Mouse (Mus musculus) 416B (cell line): Measurements from ENCODE around the gene Gatd1.

ENCODE experiments used
- DNase-seq: peaks from one replicate; pipeline ENCODE4 v3.0.0; 2011; ENCODE audit warnings: low read depth

Gene Gatd1

DNA sequence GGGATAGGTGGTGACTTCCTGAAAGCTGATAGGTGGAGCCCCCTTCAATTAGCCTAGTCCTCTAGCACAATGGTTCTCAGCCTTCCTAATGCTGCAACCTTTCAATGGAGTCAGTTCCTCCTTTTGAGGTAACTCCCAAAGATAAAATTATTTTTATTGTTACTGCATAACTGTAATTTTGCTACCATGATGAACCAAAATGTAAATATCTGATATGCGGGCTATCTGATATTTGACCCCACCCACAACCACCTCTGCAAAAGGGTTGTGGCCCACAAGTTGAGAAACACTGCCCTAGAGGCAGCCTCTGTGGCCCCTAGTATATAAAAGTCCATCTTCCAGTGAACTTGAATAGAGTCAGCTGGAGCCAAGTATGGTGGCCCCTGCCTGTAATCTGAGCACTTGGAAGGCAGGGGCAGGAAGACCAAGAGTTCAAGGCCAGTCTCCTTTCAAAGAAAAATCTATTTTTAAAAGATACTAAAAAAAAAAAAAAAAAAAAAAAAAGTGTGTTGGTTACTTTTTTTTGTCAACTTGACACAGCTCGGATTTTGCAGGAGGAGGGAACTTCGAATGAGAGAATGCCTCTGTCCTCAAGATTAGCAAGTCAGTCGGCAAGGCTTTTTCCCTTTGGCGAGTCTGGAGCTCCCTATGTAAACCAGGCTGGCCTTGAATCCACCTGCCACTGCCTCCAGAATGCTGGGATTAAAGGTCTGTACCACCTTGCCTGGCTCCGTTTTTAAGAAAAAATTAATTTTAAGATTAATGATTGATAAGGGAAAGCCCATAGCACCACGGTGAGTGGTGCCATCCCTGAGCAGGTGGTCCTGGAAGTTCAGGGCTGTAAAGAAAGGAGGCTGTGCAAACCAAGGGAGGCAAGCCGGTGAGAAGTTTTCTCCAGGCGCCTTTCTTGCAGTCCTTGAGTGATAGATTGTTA lies 23.3 kb downstream of the Gatd1 start:
- peak; percentile 54 for DNase-seq

DNA sequence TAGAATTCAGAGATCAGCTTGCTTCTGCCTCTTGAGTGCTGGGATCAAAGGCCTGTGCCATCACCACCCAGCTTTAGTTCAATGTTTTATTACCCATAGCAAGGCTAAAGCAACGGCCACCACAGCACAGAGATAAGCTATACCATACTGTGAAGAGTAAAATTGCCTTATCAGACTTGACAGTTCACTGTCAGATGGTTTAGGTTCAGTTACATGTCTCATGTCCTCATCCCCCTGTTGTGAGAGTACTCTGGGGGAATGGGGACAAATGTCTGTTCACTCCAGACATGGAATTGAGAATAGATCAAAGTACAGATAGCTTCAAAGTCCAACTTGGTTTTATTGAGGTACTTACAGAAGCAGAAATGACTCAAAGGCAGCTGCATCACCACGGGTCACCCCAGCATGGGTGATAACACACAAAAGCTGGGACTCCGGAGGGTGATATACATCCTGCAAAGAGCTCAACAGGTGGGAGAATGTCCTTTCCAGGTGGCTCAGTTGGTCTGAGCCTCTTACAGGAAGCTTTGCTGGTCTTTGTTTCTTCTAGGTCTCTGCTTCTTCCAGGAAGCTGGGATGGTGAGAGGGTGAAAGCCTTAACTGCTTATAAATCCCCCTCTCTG lies 25.3 kb downstream of the Gatd1 start:
- no peak for DNase-seq

DNA sequence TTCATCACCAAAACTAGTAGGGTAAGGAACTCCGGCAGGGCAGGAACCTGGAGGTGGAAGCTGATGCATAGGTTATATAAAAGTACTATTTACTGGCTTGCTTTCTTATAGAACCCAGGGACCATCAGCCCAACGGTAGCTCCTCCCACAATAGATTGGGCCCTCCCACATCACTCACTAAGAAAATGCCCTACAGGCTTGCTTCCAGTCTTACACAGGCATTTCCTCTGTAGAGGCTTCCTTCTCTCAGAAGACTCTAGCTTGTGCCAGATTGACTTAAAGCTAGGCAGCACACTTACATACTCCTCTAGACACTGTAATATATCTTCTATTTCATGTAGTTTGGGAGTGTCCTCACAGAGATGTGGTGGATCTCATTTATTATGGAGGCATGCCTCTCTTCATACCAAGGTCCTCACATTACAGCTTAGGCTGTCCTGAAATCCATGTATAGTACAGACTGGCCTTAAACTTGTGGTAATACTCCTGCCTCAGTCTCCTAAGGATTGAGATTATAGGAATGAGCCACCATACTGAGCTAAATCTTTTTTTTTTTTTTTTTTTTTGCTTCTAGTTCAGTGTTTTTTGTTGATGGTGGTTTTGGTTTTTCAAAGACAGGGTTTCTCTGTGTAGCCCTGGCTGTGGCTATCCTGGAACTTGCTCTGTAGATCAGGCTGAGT lies 26.0 kb downstream of the Gatd1 start:
- DNase-seq, result peak; percentile 45

DNA sequence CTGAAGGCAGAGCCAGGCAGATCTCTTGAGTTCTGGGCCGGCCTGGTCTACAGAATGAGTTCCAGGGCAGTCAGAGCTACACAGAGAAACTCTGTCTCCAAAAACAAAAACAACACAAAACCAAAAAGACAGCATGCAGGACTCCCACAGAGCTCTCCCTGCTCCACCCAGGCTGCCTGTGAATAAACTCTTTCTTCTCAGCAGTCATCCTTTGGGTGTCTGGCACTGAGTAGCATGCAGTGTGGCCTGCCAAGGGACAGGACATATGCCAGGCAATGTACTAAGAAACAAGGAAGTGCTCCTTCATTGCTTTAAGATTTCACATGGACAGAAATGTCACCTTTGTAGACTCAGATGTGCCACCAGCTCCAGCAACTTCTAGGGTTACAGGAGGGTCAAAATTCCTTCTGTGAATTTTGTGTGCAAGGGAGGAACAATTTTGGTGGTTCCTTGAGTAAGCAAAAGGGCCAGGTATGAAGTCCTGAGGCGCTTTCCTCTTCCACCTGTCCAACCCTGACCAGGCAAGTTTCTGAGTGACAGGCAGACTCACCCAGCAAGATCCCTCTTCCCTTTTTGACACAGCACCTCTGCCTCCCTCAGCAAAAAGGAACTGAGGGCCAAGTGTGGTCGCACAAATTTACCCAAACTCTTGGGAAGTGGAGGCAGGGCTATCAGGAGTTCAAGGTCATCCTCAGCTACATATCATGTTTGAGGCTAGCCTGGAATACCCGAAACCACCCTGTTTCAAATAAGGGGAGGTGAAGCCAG lies 32.7 kb downstream of the Gatd1 start:
- peak; percentile 48 for DNase-seq

DNA sequence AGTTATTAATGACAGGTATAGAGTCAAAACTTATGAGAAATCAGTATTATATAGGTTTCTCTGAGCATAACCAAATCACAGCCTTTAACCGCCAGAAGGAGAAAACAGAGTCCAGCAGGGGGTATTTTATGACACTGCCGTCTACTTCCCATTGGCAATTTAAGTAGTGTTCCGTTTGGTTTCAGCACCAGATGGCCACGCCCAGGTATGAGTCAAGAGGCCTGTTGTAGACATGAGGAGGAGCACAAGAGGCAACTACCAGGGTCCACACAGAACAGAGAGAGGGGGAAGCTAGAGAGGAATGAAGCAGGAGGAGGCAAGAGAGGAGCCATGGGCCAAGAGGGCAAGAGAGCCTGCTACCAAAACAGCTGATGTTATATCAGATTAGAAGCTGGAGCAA lies 34.4 kb downstream of the Gatd1 start:
- peak; percentile 94 for DNase-seq

DNA sequence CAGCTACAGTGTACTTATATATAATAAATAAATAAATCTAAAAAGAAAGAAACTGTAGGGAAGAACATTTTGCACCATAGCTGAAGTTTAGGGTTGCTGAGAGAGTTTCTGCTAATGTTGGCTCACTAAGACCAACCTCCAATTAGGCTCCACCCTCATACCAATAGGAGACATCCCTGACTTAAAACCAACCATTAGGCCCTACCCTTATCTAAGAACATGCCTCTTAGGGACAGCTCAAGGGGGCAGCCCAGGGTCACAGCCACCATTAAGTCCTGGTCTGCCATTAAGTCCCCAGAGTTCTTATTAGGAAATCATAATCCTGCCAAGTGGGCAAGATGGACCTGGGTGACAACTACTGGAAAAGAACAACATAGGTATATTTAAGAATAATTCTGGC lies 39.5 kb downstream of the Gatd1 start:
- DNase-seq, result no peak

DNA sequence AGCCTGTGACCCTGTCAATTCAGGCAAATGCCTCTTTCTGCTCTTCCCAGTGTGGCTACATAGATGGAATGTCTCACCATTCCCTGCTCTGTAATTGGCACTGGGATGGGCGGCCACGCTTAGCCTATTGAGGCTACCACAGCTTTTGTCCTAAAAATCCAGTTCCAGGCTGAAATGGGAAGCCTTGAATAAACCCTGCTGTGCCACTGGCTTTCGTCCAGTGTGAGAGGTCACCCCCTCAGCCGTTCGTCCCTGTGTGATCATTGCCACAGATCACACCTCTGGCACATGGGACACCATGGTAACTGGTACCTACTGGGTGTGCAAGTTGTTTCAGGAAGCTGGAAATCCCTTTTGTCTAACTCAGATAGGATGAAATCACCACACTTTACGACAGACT lies 40.3 kb downstream of the Gatd1 start:
- DNase-seq, result no peak

DNA sequence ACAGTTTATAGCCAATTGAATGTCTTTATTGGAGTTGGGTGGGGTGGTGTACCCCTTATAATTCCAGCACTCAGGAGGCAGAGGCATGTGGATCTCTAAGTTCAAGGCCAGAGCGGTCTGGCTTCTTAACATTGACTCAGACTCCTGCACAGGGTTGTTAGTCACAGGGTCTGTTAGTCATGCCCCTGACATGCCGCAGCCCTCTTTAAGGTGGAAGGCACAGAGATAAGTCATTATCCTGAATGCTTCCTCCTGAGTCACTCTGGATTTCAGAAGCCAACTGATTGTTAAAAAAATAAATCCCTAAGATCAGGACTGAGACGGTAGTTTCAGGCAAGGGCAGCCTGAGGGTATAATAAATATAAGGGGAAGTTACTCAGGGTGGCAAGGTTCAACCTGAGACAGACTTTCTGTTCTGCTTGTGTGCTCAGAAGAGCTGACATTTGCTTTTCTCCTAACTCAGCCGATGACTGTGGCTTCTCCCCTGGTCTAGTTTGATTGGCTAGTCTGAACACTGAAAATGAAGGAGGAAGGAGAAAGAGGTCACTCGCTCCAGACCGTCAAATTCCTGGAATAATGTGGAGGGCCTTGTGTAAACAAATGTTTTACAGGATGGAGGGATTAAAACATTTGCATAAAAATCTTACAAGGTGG lies 41.9 kb downstream of the Gatd1 start:
- DNase-seq, result peak; percentile 92

DNA sequence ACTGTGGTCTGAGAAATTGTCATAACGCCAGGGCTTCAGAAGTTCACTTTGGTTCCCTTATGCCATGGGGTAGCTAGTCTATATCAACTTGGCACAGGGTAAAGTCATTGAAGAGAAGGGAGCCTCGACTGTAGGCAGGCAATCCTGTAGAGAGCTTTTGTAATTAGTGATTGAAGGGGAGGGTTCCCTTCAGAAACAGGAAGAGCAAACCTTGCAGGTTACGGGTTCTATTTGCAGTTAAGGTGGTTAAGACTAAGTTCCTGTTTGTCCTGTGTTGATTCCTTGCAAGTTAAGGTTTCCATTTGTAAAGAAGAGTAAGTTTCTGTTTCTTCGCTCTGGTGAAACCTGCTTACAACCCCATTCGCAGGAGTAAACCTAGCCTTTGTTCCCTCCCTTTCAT lies 44.0 kb downstream of the Gatd1 start:
- peak; percentile 35 for DNase-seq

DNA sequence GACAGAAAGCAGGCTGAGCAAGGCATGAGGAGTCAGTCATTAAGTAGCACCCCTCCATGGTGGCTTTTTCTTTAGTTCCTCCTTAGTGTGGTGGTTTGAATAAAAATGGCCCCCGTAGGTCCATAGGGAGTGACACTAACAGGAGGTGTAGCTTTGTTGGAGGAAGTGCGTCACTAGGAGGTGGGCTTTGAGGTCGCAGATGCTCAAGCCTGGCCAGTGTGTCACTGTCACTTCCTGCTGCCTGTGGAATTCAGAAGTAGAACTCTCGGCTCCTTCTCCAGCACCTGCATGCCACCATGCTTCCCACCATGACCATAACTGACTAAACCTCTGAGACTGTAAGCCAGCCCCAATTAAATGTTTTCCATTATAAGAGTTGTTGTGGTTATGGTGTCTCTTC lies 46.6 kb downstream of the Gatd1 start:
- DNase-seq, result peak; percentile 42

DNA sequence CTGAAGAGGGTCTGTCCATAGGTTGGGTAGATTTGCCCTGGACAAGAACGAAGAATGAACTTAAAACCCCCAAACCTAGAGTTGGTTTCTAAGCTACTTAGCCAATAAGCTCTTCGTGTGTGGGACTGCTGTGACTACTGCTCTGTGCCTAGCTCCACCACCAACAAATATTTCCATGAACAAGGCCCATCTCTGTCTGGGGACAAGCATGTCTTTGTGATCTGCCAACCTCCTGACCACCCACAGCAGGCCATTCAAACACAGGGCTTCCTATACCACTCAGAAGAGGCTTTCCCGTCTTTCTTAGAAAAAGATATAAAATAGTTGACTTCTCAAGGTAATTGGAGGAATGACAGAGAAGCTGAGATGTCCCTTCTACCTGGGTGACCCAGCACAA lies 48.9 kb downstream of the Gatd1 start:
- no peak for DNase-seq

DNA sequence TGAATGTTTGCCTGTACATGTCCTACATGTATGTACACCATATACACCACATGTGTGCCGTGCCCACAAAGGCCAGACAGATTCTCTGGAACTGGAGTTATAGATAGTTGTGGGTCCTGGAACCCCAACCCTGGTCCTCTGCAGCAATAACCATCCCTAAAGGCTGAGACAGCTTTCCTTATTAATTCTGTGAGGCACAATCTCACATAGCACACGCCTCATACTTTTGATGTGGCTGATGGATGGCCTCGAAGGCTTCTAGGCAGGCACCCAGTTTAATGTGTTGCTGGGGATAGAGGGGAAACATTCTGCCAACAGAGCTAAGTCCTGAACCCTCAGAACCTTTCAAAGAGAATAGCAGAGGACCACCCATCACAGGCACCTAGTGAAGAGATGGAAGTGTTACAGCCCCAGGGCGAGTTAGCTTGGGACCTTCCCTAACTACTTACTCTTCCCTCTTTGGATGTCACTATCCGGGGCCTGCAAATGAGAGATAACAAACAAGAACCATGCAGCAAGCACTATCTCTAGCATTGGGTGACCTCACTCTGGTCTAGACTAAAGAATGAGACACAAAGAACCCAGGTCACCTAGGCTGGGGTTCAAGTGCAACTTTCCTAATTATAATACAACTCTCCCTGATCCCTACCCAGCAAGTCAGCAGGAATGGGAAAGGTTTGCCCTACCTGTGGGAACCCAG lies 49.4 kb downstream of the Gatd1 start:
- no peak for DNase-seq

DNA sequence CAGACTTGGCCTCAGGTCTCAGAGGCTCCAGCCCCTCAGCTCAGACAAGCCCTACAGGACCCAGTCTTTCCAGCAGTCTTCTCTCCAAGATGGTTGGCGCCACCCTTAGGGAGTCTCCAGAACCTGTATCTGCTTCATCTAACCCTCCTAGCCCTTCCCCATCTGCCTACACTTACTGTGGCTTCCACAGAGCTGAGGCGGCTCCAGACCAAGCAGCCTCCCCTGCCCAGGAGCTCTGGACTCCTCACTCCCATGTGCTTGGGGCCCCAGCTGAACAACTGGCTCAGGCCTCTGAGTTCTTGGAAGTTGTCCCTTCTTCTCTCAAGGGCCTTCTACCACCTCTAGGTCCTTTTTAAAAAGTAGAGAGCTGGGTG lies 50.2 kb downstream of the Gatd1 start:
- DNase-seq, result no peak

DNA sequence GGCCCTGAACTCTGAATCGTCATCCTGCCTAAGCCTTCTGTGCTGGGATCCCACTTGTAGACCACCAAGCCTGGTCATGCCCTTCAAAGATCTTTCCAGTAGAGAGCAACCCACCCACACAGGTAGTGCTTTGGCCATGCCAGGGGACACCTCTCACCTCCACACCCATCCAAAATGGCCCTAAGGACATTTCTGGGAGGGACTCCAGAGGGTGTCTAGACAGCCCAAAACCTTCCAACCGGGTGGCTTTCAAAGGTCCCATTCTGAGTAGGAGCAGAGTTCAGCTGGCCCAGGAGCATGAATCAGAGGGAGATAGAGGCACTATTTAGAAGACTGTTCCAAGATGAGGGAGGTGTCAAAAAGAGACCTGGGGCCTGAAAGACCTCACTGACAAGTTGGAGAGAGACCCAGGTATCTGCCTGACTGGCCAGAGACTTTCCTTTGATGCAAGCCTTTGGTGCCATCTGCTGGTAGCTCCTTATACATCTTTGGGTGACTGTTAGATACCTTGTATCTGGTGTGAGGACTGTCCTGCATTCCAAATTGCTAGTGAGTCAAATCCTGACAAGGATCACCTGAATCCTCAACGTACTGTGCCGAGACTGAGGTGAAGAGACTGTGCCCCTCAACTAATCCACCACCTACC lies 50.7 kb downstream of the Gatd1 start:
- DNase-seq, result peak; percentile 84

DNA sequence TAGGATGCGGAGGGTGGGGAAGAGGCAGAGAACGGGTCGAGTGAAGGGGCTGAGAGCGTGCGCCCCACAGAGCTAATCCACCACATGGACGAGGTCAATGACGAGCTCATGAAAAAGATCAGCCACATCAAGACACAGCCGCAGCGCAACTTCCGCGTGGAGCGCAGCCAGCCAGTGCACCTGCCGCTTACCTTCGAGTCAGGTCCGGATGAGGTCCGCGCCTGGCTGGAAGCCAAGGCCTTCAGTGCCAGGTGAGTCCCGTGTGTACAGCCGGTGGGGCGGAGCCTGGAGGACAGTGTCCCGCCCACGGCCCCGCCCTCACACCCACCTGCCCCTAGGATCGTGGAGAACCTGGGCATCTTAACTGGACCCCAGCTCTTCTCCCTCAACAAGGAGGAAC lies 52.4 kb downstream of the Gatd1 start:
- no peak for DNase-seq
